Mouse (Mus musculus): ENCODE measurements at regions not wholly inside any gene's neighbourhood (a gene's known extent, or its start where the extent isn't known, plus 50 kb on each side); places are given as distances from the start of the nearest gene placed in this dataset.

DNA sequence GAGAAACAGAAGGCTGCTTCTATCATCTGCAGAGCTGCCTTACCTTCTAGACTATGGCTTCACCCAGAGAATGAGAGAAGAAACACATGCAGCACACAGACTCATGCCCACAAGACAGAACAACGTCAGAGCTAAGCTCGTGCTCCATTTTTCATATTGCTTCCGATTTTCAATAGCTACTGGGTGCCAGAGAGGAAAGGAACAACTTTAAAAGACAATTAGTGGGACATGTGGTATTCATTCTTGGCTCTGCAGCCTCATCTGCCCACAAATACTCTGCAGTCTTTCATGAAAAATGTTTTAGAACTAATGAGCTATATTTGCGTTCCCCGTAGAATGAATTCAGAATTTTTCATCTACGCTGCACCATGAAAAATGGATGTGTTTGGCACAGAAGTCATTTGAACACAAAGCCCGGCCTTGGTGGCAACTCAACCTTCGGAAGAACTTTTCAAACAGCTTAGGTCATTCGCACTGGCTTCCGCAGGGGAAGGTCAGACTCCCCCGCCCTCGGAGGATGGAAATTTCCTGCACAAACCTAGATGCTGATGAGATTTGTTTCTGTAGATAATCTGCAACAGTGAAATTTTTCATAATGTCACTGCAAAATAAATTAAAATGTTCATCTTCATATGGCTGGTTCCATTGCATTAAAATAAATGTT is 213.6 kb downstream of the Skap2 start:
- Histone ChIP-seq H3K4me1 (ENCODE audit: control insufficient read depth in 1 of 2, insufficient read depth in 2 of 2, low read length in 2 of 2) (no peaks in the 10 kb centered on the region), H3K4me3 (ENCODE audit: control insufficient read depth in 1 of 2, insufficient read depth in 1 of 2, low read depth in 2 of 2, low read length in 2 of 2) (no peak overlapping the region), H3K9ac (ENCODE audit: control insufficient read depth, low read depth, low read length, poor library complexity, severe bottlenecking) (no peak overlapping the region), H3K79me2 (ENCODE audit: control insufficient read depth, insufficient read depth, low read length, poor library complexity) (no peaks in the 10 kb centered on the region), H3K9me3 (replicated peaks; ENCODE audit: insufficient read depth, low read length) (no peaks in the 10 kb centered on the region), H3K27ac (ENCODE audit: control insufficient read depth, low read depth, low read length) (no peak overlapping the region), H3K36me3 (ENCODE audit: control insufficient read depth in 1 of 2, insufficient read depth in 2 of 2, low read length in 2 of 2) (no peaks in the 10 kb centered on the region), H3K27me3 (ENCODE audit: control insufficient read depth in 1 of 2, insufficient read depth in 2 of 2, low read length in 2 of 2) (0 out of 4 replicates have a peak, but pooled peaks cover 0 to 1% of the 10 kb centered on the region in 2 experiments)
- no peak for DNase-seq (ENCODE audit: low read depth, low spot score)
- TF ChIP-seq GABPA (IDR thresholded peaks at IDR 0.05; ENCODE audit: low read depth, low read length) = no peak
- no peak for TF ChIP-seq ZC3H11A (IDR thresholded peaks at IDR 0.05; ENCODE audit: low read depth, low read length)
- no peak for TF ChIP-seq MYB (IDR thresholded peaks at IDR 0.05; ENCODE audit: low read depth, low read length)
- TF ChIP-seq MAX (IDR thresholded peaks at IDR 0.05; ENCODE audit: low read length) = no peak
- no peak for TF ChIP-seq JUND (IDR thresholded peaks at IDR 0.05; ENCODE audit: low read depth, low read length)
- TF ChIP-seq TBP (IDR thresholded peaks at IDR 0.05; ENCODE audit: low read depth, low read length) = no peak

DNA sequence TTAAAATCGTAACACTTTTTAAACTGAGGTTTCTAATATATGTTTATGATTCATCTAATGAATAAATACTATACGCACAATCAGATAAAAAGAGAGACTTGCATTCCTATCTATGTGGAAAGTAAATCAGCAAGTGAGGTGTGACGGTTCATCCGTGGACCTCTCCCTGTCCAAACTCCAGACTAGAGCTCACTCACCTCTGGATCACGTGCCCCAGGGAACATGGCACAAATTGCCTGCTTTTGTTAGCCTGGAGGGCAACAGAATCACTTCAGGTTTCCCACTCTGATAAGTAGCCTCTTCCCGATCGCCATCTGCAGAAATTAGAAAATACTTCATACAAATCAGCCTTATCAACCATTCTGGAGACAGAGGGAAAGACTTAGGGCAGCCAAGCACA is 206.7 kb downstream of the Skap2 start:
- H3K4me3 ChIP-seq (ENCODE audit: control insufficient read depth in 1 of 2, insufficient read depth in 1 of 2, low read depth in 2 of 2, low read length in 2 of 2) = no peak overlapping the region
- H3K9ac ChIP-seq (ENCODE audit: control insufficient read depth, low read depth, low read length, poor library complexity, severe bottlenecking) = no peak overlapping the region
- no peak for TF ChIP-seq SMC3 (IDR thresholded peaks at IDR 0.05; ENCODE audit: low read depth, low read length)
- TF ChIP-seq CHD2 (IDR thresholded peaks at IDR 0.05; ENCODE audit: low read length) = no peak
- no peak for TF ChIP-seq CHD1 (IDR thresholded peaks at IDR 0.05; ENCODE audit: low read depth, low read length)
- no peak for TF ChIP-seq GABPA (IDR thresholded peaks at IDR 0.05; ENCODE audit: low read depth, low read length)
- TF ChIP-seq ELF1 (IDR thresholded peaks at IDR 0.05; ENCODE audit: low read depth, low read length) = no peak
- no peak for TF ChIP-seq EP300 (IDR thresholded peaks at IDR 0.05; ENCODE audit: low read depth in 1 of 2, low read length in 2 of 2)
- no peak for TF ChIP-seq NRF1 (IDR thresholded peaks at IDR 0.05; ENCODE audit: insufficient read depth, low read depth, low read length, poor library complexity, severe bottlenecking)
- no peak for TF ChIP-seq NELFE (IDR thresholded peaks at IDR 0.05; ENCODE audit: low read depth, low read length)
- no peak for TF ChIP-seq UBTF (IDR thresholded peaks at IDR 0.05; ENCODE audit: borderline replicate concordance, insufficient read depth, low read depth, low read length)
- TF ChIP-seq TAL1 (IDR thresholded peaks at IDR 0.05; ENCODE audit: low read length) = no peak
- TF ChIP-seq ZMIZ1 (IDR thresholded peaks at IDR 0.05; ENCODE audit: low read depth, low read length) = no peak
- no peak for TF ChIP-seq MAX (IDR thresholded peaks at IDR 0.05; ENCODE audit: low read length)
- no peak for TF ChIP-seq E2F4 (IDR thresholded peaks at IDR 0.05; ENCODE audit: borderline replicate concordance, low read depth, low read length)
- TF ChIP-seq BHLHE40 (IDR thresholded peaks at IDR 0.05; ENCODE audit: borderline replicate concordance, low read depth, low read length) = no peak
- no peak for TF ChIP-seq MYB (IDR thresholded peaks at IDR 0.05; ENCODE audit: low read depth, low read length)
- TF ChIP-seq SIN3A (IDR thresholded peaks at IDR 0.05; ENCODE audit: low read length) = no peak
- TF ChIP-seq TCF12 (IDR thresholded peaks at IDR 0.05; ENCODE audit: low read depth, low read length) = no peak
- no peak overlapping the region for H3K27ac ChIP-seq (ENCODE audit: control insufficient read depth, low read depth, low read length)
- no peaks in the 10 kb centered on the region for H3K36me3 ChIP-seq (ENCODE audit: control insufficient read depth in 1 of 2, insufficient read depth in 2 of 2, low read length in 2 of 2)
- H3K4me1 ChIP-seq (ENCODE audit: control insufficient read depth in 1 of 2, insufficient read depth in 2 of 2, low read length in 2 of 2) = no peaks in the 10 kb centered on the region
- no peaks in the 10 kb centered on the region; a peak in 2 of 4 replicates for H3K27me3 ChIP-seq (ENCODE audit: control insufficient read depth in 1 of 2, insufficient read depth in 2 of 2, low read length in 2 of 2)
- DNase-seq (ENCODE audit: low read depth, low spot score) = no peak
- H3K79me2 ChIP-seq (ENCODE audit: control insufficient read depth, insufficient read depth, low read length, poor library complexity) = no peaks in the 10 kb centered on the region
- no peaks in the 10 kb centered on the region for H3K9me3 ChIP-seq (replicated peaks; ENCODE audit: insufficient read depth, low read length)
